Mouse (Mus musculus) left cerebral cortex, postnatal 4 days (tissue): Measurements from ENCODE around the gene Gprc5c. TPM values are rescaled to one million over a fixed set of nuclear protein-coding genes. Genes with fewer than 3 reads are reported as not detected.

Source experiments
- DNase-seq: peaks from one replicate; pipeline ENCODE4 v3.0.0-alpha.2; 2022
- intact Hi-C: fragments of 180-260 bp; cut with DNase I; formaldehyde crosslinking; loops from one replicate; pipeline ENCODE4 v1.15.1; 2025
- total RNA-seq, 2 experiments: library from RNA; stranded (reverse); gene quantifications; 2 replicates each; pipeline ENCODE4 v1.2.3; 2021

The Gprc5c gene
- total RNA-seq, result 1 to 10 TPM; 4.9 to 5.6 TPM

DNA sequence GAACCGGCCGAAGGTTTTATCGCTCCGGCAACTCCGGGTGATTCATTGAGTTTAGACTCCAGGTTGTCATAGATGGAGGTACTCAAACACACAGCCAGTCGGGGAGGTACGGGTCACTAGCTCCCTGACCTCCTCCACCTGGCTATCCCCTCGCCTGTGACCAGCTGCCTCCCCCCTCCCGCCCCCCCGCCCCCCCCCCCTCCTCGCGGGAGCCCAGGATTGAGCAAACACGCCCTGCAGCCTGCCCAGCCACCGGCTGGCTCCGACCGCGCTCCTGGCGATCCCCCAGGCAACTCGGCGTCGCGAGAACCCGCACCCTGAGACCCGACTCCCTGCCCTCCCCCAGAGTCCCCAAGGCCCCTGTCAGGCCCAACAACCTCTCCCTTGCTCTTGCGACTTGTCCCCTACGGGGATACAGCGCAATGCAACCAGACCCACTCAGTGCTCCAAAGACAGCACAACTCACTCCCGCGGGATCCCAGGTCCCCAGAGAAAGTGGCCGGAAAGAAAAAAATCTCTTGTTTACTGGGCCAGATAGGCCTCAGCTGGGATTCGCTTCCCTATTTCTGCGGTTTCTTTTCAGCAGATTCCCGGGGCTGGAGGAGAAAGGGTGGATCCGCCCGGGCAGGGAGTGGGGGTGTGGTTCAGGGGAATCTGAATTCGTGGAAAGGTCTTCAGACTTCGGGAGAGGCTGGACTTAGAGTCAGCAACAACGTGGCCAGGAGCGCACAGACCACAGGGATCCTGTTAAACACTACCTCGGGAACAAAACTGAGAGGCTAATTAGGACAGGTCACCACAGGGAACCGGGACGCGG is at the start of gene Gprc5c:
TSS of gene Gprc5c (plus strand) at position 701 of the 817 bp plus-strand sequence.
- intact Hi-C loops, result no loop called here
- DNase-seq, result peak; percentile 44

DNA sequence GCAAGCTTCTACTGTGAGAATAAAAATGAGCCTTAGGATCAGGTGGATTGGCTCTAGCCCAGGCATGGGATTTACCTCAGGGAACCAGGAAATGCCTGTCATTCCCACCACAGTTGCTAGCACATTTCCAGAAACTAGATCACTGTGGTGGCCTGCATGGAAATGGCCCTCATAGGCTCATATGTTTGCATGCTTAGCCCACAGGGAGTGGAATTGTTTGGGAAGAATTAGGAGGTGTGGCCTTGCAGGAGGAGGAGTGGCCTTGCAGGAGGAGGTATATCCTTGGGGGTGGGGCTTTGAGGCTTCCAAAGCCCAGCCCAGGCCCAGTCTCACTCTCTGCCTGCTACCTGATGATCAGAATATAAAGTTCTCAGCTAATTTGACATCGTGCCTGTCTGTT is 49.0 kb upstream of the Gprc5c start:
- intact Hi-C loops, result no loop called here
- no peak for DNase-seq

DNA sequence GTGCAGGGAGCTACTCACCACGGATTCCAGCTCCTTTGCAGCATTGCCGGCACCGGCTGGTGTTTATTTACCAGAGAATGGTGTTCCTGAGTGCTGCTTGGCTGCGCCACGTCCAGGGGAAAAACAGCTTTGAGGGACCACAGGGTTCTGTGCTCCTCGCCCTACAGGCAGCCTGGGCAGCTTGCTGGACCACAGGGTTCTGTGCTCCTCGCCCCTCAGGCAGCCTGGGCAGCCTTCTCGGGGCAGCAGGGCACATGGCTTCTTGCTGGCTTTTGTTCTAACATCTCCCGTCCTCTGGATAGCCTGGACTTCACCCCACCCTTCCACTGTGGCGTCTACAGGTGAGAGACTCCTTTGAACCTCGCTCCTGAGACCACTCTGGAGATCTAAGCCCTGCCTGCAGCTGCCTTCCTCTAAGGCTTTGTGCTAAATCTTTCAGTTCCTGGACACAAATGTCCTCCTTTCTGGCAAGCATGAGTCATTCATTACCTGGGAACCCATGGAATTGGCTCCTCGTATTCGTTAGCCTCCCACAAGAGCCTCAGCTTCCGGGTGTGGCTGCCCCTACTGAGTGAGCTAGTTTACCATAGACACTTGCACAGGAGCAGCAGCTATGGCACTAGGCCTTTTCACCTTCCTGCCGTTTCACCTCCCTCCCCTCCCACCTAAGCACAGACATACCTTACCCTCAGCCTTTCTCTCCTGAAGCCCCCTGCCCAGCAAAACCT is 48.2 kb upstream of the Gprc5c start:
- intact Hi-C loops, result no loop called here
- DNase-seq, result no peak

DNA sequence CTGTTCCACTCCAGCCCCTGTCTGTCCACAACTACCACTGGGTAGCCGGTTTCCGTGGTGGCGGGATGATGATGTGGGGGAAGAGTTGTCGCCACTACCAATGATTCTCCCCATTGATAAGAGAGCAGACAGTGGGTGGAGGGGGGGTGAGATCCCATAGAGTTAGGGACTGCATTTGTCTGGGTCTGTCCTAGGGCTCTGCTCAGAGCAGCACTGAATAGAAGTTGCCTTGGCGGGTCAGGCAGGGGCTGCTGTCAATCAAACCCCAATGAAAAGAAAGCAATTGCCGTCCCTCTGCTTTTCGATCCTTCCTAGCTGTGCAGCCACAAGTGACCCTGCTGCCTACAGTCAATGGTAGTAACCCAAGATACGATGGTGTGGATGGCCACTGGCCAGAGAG is 47.0 kb upstream of the Gprc5c start:
- intact Hi-C loops, result no loop called here
- no peak for DNase-seq

DNA sequence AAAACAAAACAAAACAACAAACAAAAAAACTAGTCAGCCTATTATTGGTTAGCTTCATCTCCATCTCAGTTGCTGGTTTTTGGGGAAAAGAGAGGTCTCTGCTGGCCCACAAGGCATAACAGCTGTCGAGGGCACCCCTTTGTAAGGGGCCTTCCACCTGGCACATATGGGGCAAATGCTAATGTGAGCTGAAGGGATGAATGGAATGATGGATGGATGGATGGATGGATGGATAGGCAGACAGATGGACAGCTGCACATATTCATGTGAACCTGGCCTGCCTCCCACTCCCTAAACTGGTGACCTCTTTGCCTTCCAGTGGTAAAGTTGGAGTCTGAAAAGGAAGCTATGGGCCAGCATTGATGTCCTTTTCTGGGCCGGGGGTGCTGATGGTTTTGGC is 43.9 kb upstream of the Gprc5c start:
- no peak for DNase-seq
- intact Hi-C loops, result no loop called here

DNA sequence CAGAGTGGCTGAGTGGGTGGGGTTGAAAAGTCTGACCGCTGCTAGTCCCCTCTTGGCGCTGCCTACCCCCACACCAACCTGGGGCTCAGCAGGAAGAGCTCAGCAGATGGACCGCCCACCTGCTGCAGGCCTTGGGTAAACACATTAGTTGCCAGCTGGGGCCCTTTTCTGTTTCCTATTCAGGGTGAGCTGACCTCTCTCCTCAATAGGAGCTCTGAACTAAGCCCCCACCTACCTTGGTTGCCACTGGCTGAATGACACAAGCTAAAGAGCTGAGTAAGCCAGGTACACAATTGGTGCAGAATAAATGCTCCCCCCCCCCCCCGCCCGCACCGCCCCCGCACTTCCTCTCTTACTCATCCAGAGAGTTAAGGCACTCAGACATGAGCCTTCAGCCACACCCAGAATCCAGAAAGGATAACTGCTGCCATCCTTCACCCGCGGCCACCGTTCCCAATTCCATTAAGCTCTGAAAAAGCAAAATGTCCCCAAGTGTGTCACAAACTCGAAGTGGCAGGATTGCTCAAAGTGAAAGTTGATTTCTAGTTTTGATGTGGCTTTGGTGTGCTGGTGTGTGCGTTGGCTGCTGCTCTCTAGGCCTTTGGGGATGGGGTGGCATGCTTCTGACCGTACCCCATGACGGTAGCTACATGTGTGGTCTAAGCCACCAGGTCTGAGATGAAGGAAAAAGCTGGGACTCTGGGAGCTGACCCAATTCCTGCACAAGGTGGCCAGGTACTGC is 43.1 kb upstream of the Gprc5c start:
- DNase-seq, result peak; percentile 64
- intact Hi-C loops, result no loop called here

DNA sequence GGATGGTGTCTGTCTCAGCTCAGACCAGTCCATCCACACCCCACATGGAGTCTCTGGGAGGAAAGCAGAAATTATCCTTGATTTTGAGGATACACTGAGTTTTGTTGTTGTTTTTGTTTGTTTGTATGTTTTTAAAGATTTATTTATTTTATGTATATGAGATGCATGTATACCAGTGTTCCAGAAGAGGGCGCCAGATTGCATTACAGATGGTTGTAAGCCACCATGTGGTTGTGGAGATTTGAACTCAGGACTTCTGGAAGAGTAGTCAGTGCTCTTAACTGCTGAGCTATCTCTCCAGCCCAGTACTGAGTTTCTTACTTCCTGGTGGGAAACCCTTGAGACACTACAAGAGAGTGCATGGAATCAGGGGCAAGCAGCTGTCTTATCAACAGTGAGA is 41.6 kb upstream of the Gprc5c start:
- intact Hi-C loops, result no loop called here
- DNase-seq, result no peak

DNA sequence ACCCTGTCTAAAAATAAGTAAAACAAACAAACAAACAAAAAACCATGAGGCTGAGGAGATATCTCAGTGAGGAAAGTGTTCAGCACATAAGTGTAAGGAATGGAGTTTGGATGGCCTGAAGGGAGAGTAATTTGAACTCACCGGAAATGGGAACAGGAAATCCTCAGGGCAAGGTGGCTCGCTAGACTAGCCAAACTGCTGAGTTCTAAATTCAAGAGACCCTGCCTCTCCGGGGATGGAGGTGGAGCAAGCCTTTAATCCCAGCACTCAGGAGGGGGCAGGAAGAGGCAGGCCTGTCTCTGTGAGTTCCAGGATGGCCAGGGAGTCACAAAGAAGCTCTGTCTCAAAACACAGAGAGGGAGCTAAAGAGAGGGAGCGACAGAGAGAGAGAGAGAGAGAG is 40.6 kb upstream of the Gprc5c start:
- intact Hi-C loops, result loop anchor here (5.0 to 10.0 kb wide), 2 partner anchors 64 to 102 kb away; no protein-coding TSS in a partner anchor
- DNase-seq, result no peak

DNA sequence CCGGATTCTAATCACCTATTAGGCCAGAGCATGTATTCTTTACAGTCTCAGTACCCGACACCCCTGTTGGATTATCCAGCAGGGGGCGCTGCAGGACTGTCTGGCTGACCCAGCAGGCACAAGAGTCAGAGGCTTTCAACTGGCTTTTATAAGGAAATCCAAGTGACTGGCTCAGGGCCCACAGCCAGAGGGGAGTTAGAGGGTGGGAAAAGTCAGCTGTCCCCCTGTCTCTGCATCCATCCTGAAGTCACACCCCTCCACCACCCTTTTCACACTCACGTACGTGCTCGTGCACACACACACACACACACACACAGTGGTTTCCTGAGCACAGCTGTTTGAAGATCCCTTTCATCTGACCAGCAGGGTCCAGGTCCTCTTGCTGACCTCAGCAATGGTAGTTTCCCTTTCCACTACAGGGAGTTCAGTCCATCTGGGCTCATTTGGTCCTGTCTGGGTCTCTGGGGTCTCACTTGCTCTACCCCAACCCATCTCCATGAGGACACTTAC is 38.2 kb upstream of the Gprc5c start:
- DNase-seq, result peak; percentile 97
- intact Hi-C loops, result loop anchor here (5.0 to 10.0 kb wide), 2 partner anchors 62 to 100 kb away; no protein-coding TSS in a partner anchor

DNA sequence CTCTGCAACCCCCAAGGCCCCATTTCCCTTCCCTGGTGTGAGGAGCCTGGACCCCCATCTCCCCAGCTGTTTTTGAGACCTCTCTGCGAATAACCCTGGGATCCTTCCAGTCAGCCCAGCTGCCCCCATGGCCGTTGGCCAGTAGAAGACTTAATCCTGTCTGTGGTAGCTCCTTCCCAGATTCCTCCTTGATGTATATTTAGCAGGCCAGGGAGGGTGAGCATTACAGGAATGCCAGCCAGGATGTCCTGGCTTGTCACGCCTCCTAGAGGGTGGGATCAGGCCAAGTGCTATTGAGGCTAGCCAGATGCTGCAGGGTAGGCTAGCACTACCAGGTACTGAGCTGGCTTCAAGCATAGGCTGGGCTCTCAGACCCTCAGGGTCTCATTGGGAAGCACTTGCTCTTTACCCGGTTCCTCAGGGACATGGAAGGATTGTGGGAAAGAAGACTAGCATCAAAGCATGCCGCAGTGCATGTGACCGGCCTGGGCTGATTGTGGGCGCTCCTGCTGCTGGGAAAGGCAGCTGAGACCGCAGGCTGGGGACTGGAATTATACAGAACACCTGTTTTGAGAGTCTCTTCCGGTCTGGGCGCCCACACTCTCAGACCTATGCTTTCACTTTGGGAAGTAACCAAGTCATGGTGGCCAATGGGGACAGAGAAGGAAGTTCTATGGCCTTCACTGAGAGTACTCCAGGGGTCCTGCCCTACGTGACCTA is 35.9 kb upstream of the Gprc5c start:
- intact Hi-C loops, result loop anchor here (5.0 to 10.0 kb wide), 2 partner anchors 60 to 97 kb away; no protein-coding TSS in a partner anchor
- peak; percentile 71 for DNase-seq

DNA sequence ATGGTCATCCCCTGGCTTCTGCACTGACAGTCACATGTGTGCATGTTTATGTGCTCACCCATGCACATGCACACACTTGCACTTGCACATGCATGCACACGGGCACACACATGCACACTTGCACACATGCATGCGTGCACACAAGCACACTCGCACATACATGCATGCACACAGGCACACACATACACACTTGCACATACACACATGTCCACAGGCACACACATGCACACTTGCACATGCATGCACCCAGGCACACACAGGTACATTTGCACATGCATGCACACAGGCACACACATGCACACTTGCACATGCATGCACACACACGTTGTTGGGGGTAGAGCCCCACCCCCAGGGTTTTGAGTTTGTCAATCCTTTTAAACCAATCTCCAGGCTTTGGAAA is 34.0 kb upstream of the Gprc5c start:
- no peak for DNase-seq
- intact Hi-C loops, result loop anchor here (10.0 kb wide), 1 partner anchor 58 kb away; no protein-coding TSS in a partner anchor

DNA sequence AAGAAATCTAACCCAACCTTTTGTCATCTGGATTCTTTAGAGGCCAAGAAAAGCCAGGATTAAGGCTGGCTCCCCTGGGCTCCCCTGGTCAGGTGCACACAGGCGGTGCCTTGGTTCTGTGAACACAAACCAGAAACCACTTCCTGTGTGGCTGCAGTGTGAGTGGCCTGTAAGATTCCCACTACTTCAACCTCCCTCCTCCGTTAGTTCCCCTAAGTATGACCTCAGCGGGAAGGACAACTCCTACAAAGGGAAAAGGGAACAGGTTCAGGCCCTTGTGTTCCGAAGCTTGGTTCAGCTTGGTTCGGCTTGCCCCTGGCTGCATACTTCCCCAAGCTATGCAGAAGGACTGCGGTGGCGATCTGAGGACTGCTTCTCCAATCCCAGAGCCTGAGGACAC is 32.8 kb upstream of the Gprc5c start:
- intact Hi-C loops, result loop anchor here (10.0 kb wide), 1 partner anchor 57 kb away; no protein-coding TSS in a partner anchor
- DNase-seq, result no peak

DNA sequence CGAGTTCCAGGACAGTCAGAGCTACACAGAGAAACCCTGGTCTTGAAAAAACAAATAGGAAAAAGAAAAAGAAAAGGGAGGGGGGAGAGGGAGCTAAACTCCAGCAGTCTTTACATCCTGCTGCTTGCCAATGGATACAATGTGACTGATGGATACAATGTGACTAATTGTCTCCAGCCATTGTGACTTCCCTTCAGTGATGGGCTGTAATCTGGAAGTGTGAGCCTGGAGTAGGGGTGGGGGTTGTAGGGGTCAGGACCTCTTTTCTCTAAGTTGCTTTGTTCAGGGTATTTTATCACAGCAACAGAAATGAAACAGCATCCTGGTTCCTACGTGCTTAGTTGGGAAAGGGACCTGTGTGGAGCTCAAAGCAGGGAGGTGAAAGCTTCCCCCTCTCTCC is 31.8 kb upstream of the Gprc5c start:
- no peak for DNase-seq
- intact Hi-C loops, result loop anchor here (10.0 kb wide), 1 partner anchor 56 kb away; no protein-coding TSS in a partner anchor

DNA sequence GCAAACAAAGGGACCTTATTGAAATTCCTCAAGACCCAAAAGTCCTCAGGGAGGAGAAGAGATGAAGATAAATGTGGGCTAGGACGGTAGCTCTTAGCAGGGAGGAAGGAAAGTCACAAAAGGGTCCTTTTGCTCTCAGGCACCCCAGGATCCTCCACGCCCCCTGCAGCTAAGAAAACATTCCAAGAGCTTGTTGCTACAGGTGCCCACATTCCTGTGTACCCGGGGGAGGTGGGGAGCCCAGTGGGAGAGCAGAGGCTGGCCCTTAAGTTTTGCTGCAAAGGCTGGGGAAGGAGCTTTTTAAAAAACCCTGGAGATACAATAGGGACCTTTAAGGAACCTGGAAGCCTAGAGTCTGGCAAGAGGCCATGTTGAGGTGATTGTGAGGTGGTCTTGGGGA is 30.5 kb upstream of the Gprc5c start:
- DNase-seq, result no peak
- intact Hi-C loops, result no loop called here

DNA sequence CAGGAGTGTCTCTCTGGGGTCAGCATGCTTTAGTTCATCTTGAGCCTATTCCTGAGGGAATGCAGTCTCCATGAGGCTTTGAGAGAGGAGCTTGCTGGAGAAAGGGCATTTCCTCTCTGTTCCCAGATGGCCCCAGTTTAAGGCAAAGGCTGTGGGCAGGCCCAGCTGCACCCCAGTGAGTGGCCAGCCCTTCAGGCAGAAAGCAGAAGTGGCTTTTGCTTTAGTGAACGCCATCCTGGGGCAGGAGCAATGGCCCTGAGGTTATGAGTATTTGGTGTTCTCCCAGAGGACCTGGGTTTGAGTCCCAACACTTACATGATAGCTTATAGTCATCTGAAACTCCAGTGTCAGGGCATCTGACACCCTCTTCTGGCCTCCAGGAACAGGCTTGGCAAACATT is 29.6 kb upstream of the Gprc5c start:
- intact Hi-C loops, result no loop called here
- DNase-seq, result no peak

DNA sequence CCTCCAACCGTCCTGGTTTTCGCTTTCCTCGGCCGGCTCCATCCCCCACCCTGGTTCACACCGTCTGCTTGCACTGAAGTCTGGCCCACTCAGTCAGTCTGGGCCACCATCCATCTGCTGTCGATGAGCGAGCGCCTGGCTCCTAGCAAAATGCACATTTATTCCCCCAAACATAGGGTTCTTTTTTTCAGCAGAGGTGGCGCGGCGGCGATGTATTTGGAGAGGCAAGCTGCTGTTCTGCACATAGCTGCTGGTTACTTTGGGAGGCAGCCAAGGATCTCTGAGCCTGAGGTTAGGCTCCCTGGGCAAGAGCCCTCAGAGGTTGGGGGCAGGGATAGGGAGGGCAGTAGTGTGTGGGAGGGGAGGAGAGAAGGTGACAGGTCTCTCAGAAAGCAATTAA is 28.2 kb upstream of the Gprc5c start:
- intact Hi-C loops, result no loop called here
- peak; percentile 85 for DNase-seq

DNA sequence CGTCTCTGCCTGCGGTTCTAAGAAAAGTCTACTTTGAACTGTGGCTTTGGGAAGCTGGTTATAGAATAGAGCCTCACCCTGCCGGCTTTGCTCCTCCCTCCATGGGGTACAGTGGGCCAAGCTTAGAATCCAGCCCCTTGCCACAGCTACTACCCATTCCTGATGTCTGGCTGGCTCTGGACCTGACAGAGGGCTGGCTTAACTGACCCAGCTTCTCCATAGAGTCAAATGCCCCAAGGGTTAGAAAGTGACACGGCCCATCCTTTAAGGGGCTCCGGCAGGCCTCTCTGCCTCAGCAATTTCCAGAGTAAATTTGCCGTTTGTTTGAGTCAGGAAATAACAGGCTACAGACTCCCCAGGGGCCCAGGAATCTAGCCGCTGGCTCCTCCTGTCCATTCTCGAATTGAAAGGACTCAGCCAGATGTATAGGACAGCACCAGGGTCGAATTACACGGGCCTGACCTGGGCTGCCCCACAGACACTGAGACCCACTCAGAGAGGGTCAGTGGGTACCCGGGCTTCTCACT is 27.7 kb upstream of the Gprc5c start:
- intact Hi-C loops, result no loop called here
- DNase-seq, result no peak

DNA sequence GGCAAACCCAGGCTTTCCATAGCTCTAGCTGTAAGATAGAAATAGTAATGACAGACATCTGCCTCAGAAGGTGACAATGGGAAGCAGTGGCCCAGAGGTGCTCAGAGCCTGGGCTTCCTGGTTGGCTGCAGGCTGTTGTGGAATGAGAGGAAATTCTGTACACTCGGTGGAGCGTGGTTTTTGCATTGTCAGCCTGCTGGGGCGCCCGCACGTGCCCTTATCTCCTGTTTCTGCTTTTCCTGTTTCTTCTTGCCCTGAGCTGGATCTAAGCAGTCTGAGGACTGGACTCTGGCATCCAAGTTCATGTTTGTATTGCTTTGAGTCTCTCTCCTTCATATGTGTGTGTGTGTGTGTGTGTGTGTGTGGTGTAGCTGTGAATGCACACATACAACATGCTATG is 24.3 kb upstream of the Gprc5c start:
- intact Hi-C loops, result no loop called here
- no peak for DNase-seq

DNA sequence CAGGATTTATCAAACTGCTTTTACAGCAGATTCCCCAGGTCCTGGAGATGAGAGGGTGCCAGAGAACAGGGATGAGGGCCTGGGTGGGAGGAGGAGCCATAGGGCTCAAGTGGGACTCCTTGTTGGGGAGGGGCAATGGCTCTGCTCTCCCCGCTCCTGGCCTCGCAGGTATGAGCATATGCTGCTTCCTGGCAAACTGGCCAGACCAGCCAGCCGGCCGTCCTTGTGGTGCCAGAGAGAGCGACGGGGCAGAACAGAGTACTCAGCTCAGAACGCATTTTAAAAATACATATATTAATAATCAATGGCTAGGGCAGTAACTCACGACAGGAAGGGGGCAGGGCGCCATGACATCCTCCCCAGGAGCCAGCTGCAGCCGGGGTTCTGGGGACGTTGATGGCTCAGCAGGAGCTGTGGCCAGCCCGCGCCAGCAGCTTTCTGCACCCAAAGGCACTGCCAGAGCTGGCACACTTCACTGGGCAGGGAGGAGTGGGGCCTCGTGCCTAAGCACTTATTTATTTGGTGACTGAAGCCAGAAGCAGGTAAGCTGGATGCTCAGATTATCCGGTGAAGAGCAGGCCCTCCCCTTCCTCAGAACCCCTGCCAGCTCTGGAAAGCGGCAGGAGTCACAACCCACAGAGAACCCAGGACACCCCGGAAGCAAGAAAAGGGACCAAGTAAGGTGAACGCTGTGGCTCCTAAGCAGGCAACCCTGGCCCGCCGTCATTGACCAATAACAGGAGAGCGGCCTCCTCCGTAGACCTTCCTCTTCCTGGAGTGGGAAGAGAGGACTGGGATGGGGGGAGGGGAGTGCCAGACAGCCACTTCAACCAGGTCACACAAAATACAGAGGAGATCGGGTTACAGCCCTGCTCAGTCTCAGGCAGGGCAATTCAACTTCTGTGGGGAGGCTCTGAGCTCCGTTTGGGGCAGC is 21.2 kb upstream of the Gprc5c start:
- intact Hi-C loops, result no loop called here
- DNase-seq, result peak; percentile 59
